Mouse (Mus musculus) brown adipose tissue, adult 24 weeks (tissue): ENCODE data around the gene Mrpl2. TPM values are rescaled to one million over a fixed set of nuclear protein-coding genes. Genes with fewer than 3 reads are reported as not detected.

Source experiments
- H3K27ac ChIP-seq: fragments of 200-500 bp; replicated peaks from 2 replicates; pipeline ENCODE4 v1.5.1; 2012; ENCODE audit warnings: low read depth, mild to moderate bottlenecking, low read length
- H3K4me1 ChIP-seq: fragments of 200-500 bp; 2 replicates; pipeline ENCODE4 v1.6.1; 2012; ENCODE audit warnings: low read length, mixed read lengths; ENCODE audit not compliant: control insufficient read depth, insufficient read depth, insufficient read length
- H3K4me3 ChIP-seq: fragments of 200-500 bp; 2 replicates; pipeline ENCODE4 v1.5.1; 2012; ENCODE audit warnings: low read depth, mild to moderate bottlenecking, low read length, moderate library complexity; ENCODE audit not compliant: insufficient read depth
- polyA plus RNA-seq: library from polyadenylated mRNA; stranded (reverse); fragments of >200 nt; gene quantifications from 2 replicates; pipeline ENCODE4 v1.2.4, GENCODE M21; 2012; ENCODE audit not compliant: missing spikeins, insufficient read depth, insufficient read length

Gene Mrpl2
- polyA plus RNA-seq, 1 experiment: 118 TPM

GRCm38 (mm10) chr17:46669911-46670310 lies 23.9 kb downstream of the Mrpl2 start:
- Histone ChIP-seq H3K4me1 (no peaks in the 10 kb centered on the region; the same call in 1 of the 2 replicates), H3K4me3 (no peak overlapping the region), H3K27ac (no peak overlapping the region)

GRCm38 (mm10) chr17:46673850-46674529 lies 28.0 kb downstream of the Mrpl2 start, which contains the start of gene Rrp36:
Rrp36 (minus strand) TSS chr17:46674352.
- Histone ChIP-seq H3K4me1 (no peaks in the 10 kb centered on the region), H3K27ac (peak within 1 kb of the TSS; percentile 50), H3K4me3 (peak within 1 kb of the TSS; percentile 84)

DNA sequence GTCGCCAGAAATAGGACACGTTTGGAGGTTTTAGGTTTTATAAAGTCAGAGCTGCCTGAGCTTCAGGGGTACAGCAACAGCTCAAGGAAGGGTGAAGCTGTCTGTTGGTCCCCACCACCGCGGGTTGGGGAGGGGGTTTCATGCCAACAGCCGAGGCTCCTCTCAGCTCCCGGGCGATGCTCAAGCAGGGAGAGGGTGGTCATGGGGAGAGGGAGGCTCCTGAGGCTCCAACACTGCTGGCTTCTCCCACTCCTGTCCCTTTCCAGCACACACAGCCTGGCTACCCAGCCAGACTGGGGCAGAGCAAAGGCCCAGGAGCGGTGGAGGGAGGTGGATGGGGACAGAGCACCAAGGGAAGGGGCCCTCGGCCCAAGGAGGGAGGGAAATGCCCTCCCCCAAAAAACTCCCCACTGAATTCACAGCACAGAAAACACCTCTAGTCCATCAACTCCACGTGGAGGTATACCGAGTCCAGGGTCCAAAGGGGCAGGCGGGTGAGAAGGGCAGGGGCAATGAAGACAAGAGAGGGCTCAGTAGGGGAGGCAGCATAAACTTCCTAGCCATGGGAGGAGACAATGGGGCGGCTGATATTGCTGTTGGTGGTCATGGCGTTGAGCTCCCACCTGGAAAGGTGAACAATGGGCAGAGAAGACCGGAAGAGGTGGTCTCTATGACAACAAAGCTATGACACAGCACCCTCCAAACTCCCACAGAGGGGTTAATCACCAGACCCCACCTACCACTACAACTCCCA lies 28.7 kb downstream of the Mrpl2 start:
- no peaks in the 10 kb centered on the region for H3K4me1 ChIP-seq
- H3K27ac ChIP-seq: no peak overlapping the region
- peak overlapping the region; percentile 40 for H3K4me3 ChIP-seq

DNA sequence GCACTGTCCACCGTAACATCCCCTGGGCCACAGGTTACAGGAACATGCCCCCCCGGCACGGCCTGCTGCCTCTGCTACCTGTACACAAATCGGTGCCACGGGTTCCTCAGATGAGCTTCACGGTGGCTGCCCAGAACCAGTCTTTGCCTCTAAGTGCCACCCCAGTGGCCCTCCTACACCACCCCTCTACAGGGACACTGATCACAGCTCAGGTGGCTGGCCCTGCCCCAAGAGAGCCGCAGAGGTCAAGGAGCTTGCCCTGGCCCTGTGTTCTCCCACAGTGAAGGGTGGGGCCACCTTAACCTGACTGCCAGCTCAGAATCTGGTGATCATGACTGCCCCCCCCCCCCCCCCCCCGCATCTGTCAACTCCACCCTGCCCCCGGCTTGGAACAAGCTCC lies 32.4 kb downstream of the Mrpl2 start, which contains the start of gene Mea1:
TSS of gene Mea1 (plus strand) at position 378 of the 400 bp plus-strand sequence.
- peak within 1 kb of the TSS; percentile 81 for H3K4me3 ChIP-seq
- no peak within 1 kb of the TSS for H3K27ac ChIP-seq
- peaks cover 4% of the 10 kb centered on the region; the same call in 1 of the 2 replicates for H3K4me1 ChIP-seq

DNA sequence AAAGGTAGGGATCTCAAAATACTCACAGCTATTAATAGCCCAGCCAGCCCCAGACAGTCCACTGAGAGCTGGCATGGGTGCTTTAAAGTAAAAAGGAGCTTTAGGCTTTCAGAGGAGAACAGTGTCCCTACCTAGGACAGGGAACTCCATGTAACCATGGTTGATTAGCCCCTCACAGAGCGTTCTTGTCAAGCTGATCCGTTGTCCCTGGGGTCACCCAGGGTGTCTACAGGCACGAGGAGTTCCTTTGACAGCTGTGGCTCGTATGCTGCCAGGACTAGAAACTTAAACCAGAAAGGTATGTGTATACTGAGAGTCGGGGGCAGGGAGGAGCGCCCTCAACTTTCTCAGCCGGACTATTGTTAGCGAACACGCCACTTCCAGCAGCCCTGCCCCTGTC lies 32.9 kb downstream of the Mrpl2 start:
- Histone ChIP-seq H3K4me1 (peaks cover 4% of the 10 kb centered on the region; the same call in 1 of the 2 replicates), H3K4me3 (peak overlapping the region; percentile 81; the same call in 1 of the 2 replicates), H3K27ac (no peak overlapping the region)

- Histone ChIP-seq H3K4me3 (peak overlapping the region; percentile 81), H3K4me1 (peaks cover 4% of the 10 kb centered on the region; the same call in 1 of the 2 replicates), H3K27ac (peak overlapping the region; percentile 54; the same call in 1 of the 2 replicates)
These were observed 34.1 kb downstream of the Mrpl2 start for GRCm38 (mm10) chr17:46679843-46680759.

DNA sequence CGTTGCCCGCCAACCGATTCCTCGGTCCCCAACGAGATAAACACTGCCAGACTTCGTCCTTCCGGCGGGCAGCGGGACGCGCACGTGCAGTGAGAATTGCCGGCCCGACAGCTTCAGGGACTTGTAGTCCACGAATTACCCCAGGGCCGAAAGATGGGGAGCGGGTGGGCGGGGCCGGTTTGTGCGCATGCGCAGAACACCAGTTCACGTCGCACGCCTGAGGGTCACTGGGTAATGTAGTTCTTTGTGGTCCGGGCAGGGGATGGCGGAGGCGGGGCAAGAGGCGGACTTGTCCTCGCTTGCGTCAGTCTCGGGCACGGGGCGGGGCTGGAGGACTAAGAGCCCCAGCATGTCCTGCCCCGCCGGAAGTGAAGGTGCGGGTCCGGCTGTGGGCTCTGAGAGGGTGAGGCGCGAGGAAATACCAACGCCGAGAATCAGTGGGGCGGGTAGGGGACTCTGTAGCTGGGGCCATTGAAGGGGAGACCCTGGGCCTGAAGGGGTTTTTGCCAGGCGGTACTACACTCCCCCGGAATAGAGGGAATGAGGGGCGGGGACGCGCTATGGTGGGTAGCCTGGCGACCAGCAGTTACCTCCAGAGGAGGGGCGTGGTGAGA lies 34.8 kb downstream of the Mrpl2 start, which contains the start of gene Klhdc3:
TSS of gene Klhdc3 (minus strand) at position 155 of the 614 bp plus-strand sequence.
- Histone ChIP-seq H3K4me1 (peaks cover 4% of the 10 kb centered on the region; the same call in 1 of the 2 replicates), H3K4me3 (peak within 1 kb of the TSS; percentile 81), H3K27ac (peak within 1 kb of the TSS; percentile 54)

- Histone ChIP-seq H3K4me3 (peak overlapping the region; percentile 68), H3K4me1 (peaks cover 4% of the 10 kb centered on the region; the same call in 1 of the 2 replicates), H3K27ac (peak overlapping the region; percentile 51)
These were observed 35.6 kb downstream of the Mrpl2 start for GRCm38 (mm10) chr17:46681466-46682118.

- Histone ChIP-seq H3K4me3 (no peak overlapping the region), H3K4me1 (peaks cover 4% of the 10 kb centered on the region; the same call in 1 of the 2 replicates), H3K27ac (no peak overlapping the region)
These were observed 36.8 kb downstream of the Mrpl2 start for GRCm38 (mm10) chr17:46682654-46683389.

DNA sequence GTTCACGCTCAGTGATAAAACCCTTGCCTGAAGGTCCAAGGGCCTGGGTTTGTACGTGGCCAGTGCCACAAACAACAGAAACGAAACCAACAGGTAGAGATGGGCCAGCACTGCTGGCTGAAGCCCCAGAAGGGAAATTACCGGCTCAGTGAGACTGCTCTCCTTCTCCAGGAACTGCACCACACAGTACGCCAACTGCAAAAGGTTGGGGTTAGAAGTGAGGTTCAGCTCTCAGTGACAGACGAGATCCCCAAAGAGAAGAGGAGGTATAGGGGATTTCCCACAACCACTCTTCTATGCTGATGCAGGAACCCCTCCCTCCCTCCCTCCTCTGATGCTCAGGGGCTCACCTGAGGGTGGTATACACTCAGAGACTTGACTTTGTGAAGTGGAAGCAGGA lies 39.9 kb downstream of the Mrpl2 start:
- Histone ChIP-seq H3K27ac (no peak overlapping the region), H3K4me1 (peaks cover 4% of the 10 kb centered on the region; the same call in 1 of the 2 replicates), H3K4me3 (no peak overlapping the region)

GRCm38 (mm10) chr17:46690665-46691064 lies 44.6 kb downstream of the Mrpl2 start:
- Histone ChIP-seq H3K4me3 (no peak overlapping the region), H3K4me1 (no peaks in the 10 kb centered on the region), H3K27ac (no peak overlapping the region)

DNA sequence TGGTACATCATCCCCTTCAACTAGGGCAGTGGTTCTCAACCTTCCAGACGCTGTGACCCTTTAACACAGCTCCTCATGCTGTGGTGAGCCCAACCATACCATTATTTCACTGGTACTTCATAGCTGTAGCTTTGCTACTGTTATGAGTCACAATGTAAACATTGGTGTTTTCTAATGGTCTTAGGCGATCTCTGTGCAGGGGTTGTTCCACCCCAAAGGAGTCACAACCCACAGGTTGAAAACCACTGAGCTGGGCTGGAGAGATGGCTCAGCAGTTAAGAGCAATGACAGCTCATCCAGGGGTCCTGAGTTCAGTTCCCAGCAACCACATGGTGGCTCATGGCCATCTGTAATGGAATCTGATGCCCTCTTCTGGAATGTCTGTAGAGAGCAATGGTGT lies 45.4 kb downstream of the Mrpl2 start:
- Histone ChIP-seq H3K27ac (no peak overlapping the region), H3K4me1 (no peaks in the 10 kb centered on the region), H3K4me3 (no peak overlapping the region)

DNA sequence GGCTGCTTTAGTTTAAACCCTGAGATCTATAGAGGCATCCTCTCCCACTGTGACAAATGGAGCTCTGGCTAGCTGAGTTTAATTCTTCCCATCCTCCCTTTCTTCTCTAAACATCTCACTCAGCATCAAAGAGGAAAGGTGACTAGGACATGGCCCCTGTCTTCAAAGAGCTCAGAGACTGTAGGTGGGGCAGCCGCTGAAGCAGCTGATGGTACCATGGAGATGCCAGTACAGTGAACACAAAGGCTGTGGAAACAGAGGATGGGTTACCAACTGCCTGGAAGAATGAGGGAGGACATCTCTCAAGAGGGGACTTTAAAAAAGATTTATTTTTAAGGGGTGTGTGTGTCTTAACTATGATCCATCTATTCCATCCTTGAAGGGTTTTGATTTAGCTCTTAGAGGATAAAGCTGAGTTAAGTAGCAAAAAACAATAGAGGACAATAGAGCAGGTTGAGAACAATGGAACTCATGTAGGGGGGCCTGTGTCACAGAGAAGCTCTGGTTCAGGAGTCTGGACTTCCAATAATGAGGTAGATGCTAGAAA lies 48.6 kb downstream of the Mrpl2 start:
- no peaks in the 10 kb centered on the region for H3K4me1 ChIP-seq
- H3K4me3 ChIP-seq: no peak overlapping the region
- no peak overlapping the region for H3K27ac ChIP-seq
